Mouse (Mus musculus) heart, adult 2 months (tissue): ENCODE data around the gene Olfr1256. TPM values are rescaled to one million over a fixed set of nuclear protein-coding genes. Genes with fewer than 3 reads are reported as not detected.

Source experiments
- DNase-seq, 2 experiments: peaks; one replicate each; pipeline ENCODE4 v3.0.0; 2021
- H3K27ac ChIP-seq: fragments of 200-600 bp; 2 replicates; pipeline ENCODE4 v1.8.1; 2022
- H3K27me3 ChIP-seq: fragments of 200-500 bp; 2 replicates; pipeline ENCODE4 v1.6.1; 2012; ENCODE audit warnings: mild to moderate bottlenecking, low read length, inconsistent platforms, mixed read lengths; ENCODE audit not compliant: control insufficient read depth, insufficient read depth
- H3K36me3 ChIP-seq: fragments of 200-500 bp; 2 replicates; pipeline ENCODE4 v1.6.1; 2012; ENCODE audit warnings: low read length, inconsistent platforms; ENCODE audit not compliant: control insufficient read depth, insufficient read depth
- H3K4me1 ChIP-seq: fragments of 200-500 bp; 2 replicates; pipeline ENCODE4 v1.6.1; 2011; ENCODE audit warnings: low read length; ENCODE audit not compliant: control insufficient read depth, insufficient read depth
- H3K4me3 ChIP-seq: fragments of 200-600 bp; 2 replicates; pipeline ENCODE4 v1.8.1; 2022
- H3K79me2 ChIP-seq: fragments of 200-500 bp; replicated peaks from 2 replicates; pipeline ENCODE4 v1.6.1; 2012; ENCODE audit warnings: mild to moderate bottlenecking, inconsistent platforms, low read length, moderate library complexity, mixed read lengths; ENCODE audit not compliant: control insufficient read depth, insufficient read depth
- H3K9ac ChIP-seq: fragments of 200-500 bp; 2 replicates; pipeline ENCODE4 v1.6.1; 2012; ENCODE audit warnings: low read depth, mild to moderate bottlenecking, control low read depth, inconsistent platforms, low read length, mixed read lengths
- CTCF ChIP-seq: fragments of 200-600 bp; IDR thresholded peaks from 2 replicates; pipeline ENCODE4 v1.8.1; 2022; ENCODE audit warnings: antibody characterized with exemption, mild to moderate bottlenecking, moderate library complexity
- EP300 ChIP-seq: fragments of 200-500 bp; IDR thresholded peaks from 2 replicates; pipeline ENCODE4 v1.6.1; 2011; ENCODE audit warnings: low read depth, low read length, control low read depth; ENCODE audit not compliant: insufficient read depth
- POLR2A ChIP-seq: fragments of 200-500 bp; IDR thresholded peaks from 2 replicates; pipeline ENCODE4 v1.6.1; 2011; ENCODE audit warnings: mild to moderate bottlenecking, low read depth, low read length, control low read depth; ENCODE audit not compliant: insufficient read depth
- WGBS: fragments of 180-500 bp; shearing (Covaris S2); methylation state at CpG from one replicate; pipeline ENCODE4 v1.1.7; 2018; 5-methylcytosine and 5-hydroxymethylcytosine counted together
- intact Hi-C: fragments of 180-260 bp; cut with DNase I; formaldehyde crosslinking; loops from one replicate; pipeline ENCODE4 v1.15.1; 2025
- polyA plus RNA-seq: library from polyadenylated mRNA; depleted of rRNA; stranded (reverse); fragments of >200 nt; gene quantifications from 2 replicates; pipeline ENCODE4 v1.2.3, GENCODE M21; 2012; rRNA removed
- total RNA-seq, 2 experiments: library from RNA; stranded (reverse); gene quantifications; 2 replicates each; pipeline ENCODE4 v1.2.3; 2021

The Olfr1256 gene
- total and polyA plus RNA-seq, 3 experiments: not detected

GRCm38 (mm10) chr2:89810751-89811150, 30.6 kb downstream of the Olfr1256 start:
- WGBS: 44% methylated on average over 2 of the region's 2 CpGs
- intact Hi-C loops: no loop called here
- H3K4me1 ChIP-seq: no peaks in the 10 kb centered on the region
- H3K4me3 ChIP-seq: no peak overlapping the region
- no peak for DNase-seq
- no peaks in the 10 kb centered on the region for H3K79me2 ChIP-seq
- no peaks in the 10 kb centered on the region for H3K36me3 ChIP-seq
- no peak for TF ChIP-seq POLR2A
- TF ChIP-seq EP300: no peak
- no peak for TF ChIP-seq CTCF
- H3K27me3 ChIP-seq: no peaks in the 10 kb centered on the region
- H3K9ac ChIP-seq: no peak overlapping the region
- H3K27ac ChIP-seq: no peak overlapping the region

GRCm38 (mm10) chr2:89799583-89799982, 41.8 kb downstream of the Olfr1256 start:
- intact Hi-C loops: no loop called here
- Histone ChIP-seq H3K36me3 (no peaks in the 10 kb centered on the region), H3K9ac (no peak overlapping the region), H3K4me3 (no peak overlapping the region), H3K79me2 (no peaks in the 10 kb centered on the region), H3K4me1 (no peaks in the 10 kb centered on the region), H3K27me3 (no peaks in the 10 kb centered on the region), H3K27ac (no peak overlapping the region)
- no peak for DNase-seq
- WGBS: 87% methylated on average over 3 of the region's 3 CpGs
- no peak for TF ChIP-seq EP300
- TF ChIP-seq CTCF: no peak
- no peak for TF ChIP-seq POLR2A

- Histone ChIP-seq H3K27me3 (no peaks in the 10 kb centered on the region), H3K79me2 (no peaks in the 10 kb centered on the region), H3K4me1 (no peaks in the 10 kb centered on the region), H3K9ac (no peak within 1 kb of the TSS), H3K4me3 (no peak within 1 kb of the TSS), H3K27ac (no peak within 1 kb of the TSS), H3K36me3 (no peaks in the 10 kb centered on the region)
- TF ChIP-seq EP300 (no peak), POLR2A (no peak), CTCF (no peak)
- DNase-seq: no peak
- intact Hi-C loops: no loop called here
These were observed 47.8 kb downstream of the Olfr1256 start, which contains the start of gene Olfr1254 for GRCm38 (mm10) chr2:89793519-89793918. Gene Olfr1254, minus strand, starts transcription at chr2:89793619.

Other genes starting within 250 kb of the Olfr1256 start
- not detected for gene Olfr1246, start 248.4 kb downstream of the Olfr1256 start, total RNA-seq
- gene Olfr1246, start 248.4 kb downstream of the Olfr1256 start, polyA plus RNA-seq: not detected in 2 replicates
- not detected for gene Olfr1247, start 227.4 kb downstream of the Olfr1256 start, total RNA-seq
- not detected in 2 replicates for gene Olfr1247, start 227.4 kb downstream of the Olfr1256 start, polyA plus RNA-seq
- not detected for gene Olfr1248, start 223.3 kb downstream of the Olfr1256 start, total RNA-seq
- not detected in 2 replicates for gene Olfr1248, start 223.3 kb downstream of the Olfr1256 start, polyA plus RNA-seq
- not detected for gene Olfr1249, start 206.6 kb downstream of the Olfr1256 start, total RNA-seq
- gene Olfr1249, start 206.6 kb downstream of the Olfr1256 start, polyA plus RNA-seq: not detected in 2 replicates
- not detected for gene Olfr1250, start 180.1 kb downstream of the Olfr1256 start, total RNA-seq
- not detected in 2 replicates for gene Olfr1250, start 180.1 kb downstream of the Olfr1256 start, polyA plus RNA-seq
- gene Olfr1251, start 169.6 kb downstream of the Olfr1256 start, total RNA-seq: not detected
- gene Olfr1251, start 169.6 kb downstream of the Olfr1256 start, polyA plus RNA-seq: not detected in 2 replicates
- gene Olfr1252, start 116.5 kb downstream of the Olfr1256 start, total RNA-seq: not detected
- gene Olfr1252, start 116.5 kb downstream of the Olfr1256 start, polyA plus RNA-seq: not detected in 2 replicates
- gene Olfr1253, start 84.5 kb downstream of the Olfr1256 start, total RNA-seq: not detected
- gene Olfr1253, start 84.5 kb downstream of the Olfr1256 start, polyA plus RNA-seq: not detected in 2 replicates
- gene Olfr1254, start 47.9 kb downstream of the Olfr1256 start, total RNA-seq: not detected
- not detected in 2 replicates for gene Olfr1254, start 47.9 kb downstream of the Olfr1256 start, polyA plus RNA-seq
- not detected for gene Olfr1255, start 29.5 kb downstream of the Olfr1256 start, total RNA-seq
- not detected in 2 replicates for gene Olfr1255, start 29.5 kb downstream of the Olfr1256 start, polyA plus RNA-seq
- not detected for gene Olfr48, start 6.7 kb upstream of the Olfr1256 start, total RNA-seq
- gene Olfr48, start 6.7 kb upstream of the Olfr1256 start, polyA plus RNA-seq: not detected in 2 replicates
- not detected for gene Olfr1257, start 36.9 kb upstream of the Olfr1256 start, total RNA-seq
- gene Olfr1257, start 36.9 kb upstream of the Olfr1256 start, polyA plus RNA-seq: not detected in 2 replicates
- gene Olfr1258, start 85.8 kb upstream of the Olfr1256 start, total RNA-seq: not detected
- gene Olfr1258, start 85.8 kb upstream of the Olfr1256 start, polyA plus RNA-seq: not detected in 2 replicates
- not detected for gene Olfr1259, start 107.1 kb upstream of the Olfr1256 start, total RNA-seq
- not detected in 2 replicates for gene Olfr1259, start 107.1 kb upstream of the Olfr1256 start, polyA plus RNA-seq
- gene Olfr1260, start 132.8 kb upstream of the Olfr1256 start, total RNA-seq: not detected
- gene Olfr1260, start 132.8 kb upstream of the Olfr1256 start, polyA plus RNA-seq: not detected in 2 replicates
- not detected for gene Olfr1261, start 149.7 kb upstream of the Olfr1256 start, total RNA-seq
- gene Olfr1261, start 149.7 kb upstream of the Olfr1256 start, polyA plus RNA-seq: not detected in 2 replicates
- not detected for gene Olfr1262, start 158.6 kb upstream of the Olfr1256 start, total RNA-seq
- not detected in 2 replicates for gene Olfr1262, start 158.6 kb upstream of the Olfr1256 start, polyA plus RNA-seq
- not detected for gene Olfr1263, start 170.6 kb upstream of the Olfr1256 start, total RNA-seq
- gene Olfr1263, start 170.6 kb upstream of the Olfr1256 start, polyA plus RNA-seq: not detected in 2 replicates
- not detected for gene Olfr1264, start 184.0 kb upstream of the Olfr1256 start, total RNA-seq
- gene Olfr1264, start 184.0 kb upstream of the Olfr1256 start, polyA plus RNA-seq: not detected in 2 replicates
- not detected for gene Olfr1265, start 193.8 kb upstream of the Olfr1256 start, total RNA-seq
- not detected in 2 replicates for gene Olfr1265, start 193.8 kb upstream of the Olfr1256 start, polyA plus RNA-seq
- not detected for gene Olfr140, start 222.0 kb upstream of the Olfr1256 start, total RNA-seq
- not detected in 2 replicates for gene Olfr140, start 222.0 kb upstream of the Olfr1256 start, polyA plus RNA-seq